ENCODE assay signal across 14 mouse cellular contexts in the genomic region with DNA sequence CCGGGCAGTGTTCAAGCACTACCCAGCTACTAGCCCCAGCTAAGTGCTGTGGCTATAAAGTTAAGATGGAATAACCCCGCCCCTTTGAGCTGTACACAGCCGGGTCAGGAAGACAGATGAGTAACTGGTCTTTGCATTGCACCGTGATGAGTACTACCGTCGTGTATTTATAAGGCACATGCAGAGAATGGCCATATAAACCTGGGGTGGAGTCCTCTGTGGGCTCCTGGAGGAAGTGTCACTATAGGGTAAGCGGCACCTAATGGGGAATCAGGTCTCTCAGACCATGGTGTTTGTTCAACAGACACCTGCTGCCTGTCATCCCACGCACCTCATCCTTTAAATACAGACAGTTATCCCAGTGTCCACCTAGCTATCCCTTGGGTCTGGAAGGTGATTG. TPM values are rescaled to one million over a fixed set of nuclear protein-coding genes. Genes with fewer than 3 reads are reported as not detected.
DNase-seq lines count a peak whose midpoint lies in the region; ATAC-seq and TF ChIP-seq lines count a peak whose summit lies in the region.
"Had no signal": no experiment of that assay in that cellular context is flagged by ENCODE, and none has a peak within 500 bp of the region (broad histone marks: within the 10 kb centered on the region; RNA-seq: fewer than 3 reads in every experiment).

No protein-coding gene starts in this region.

- no peak overlapping the region for H3K4me3 ChIP-seq in forebrain, embryonic 11.5 days (ENCODE audit: low read depth, low read length)
- H3K4me3 ChIP-seq in forebrain, embryonic 16.5 days (replicated peaks; ENCODE audit: low read length) = no peak overlapping the region
- H3K4me3 ChIP-seq in midbrain, embryonic 10.5 days = peak overlapping the region; percentile 80; the same call in 1 of the 2 replicates
- H3K4me3 ChIP-seq in midbrain, embryonic 14.5 days (replicated peaks; ENCODE audit: low read depth, low read length) = no peak overlapping the region
- H3K4me3 ChIP-seq in intestine, postnatal 0 days (ENCODE audit: low read depth, low read length) = 0 out of 2 replicates have a peak overlapping the region, but pooled peaks have one; percentile 71
- H3K4me3 ChIP-seq in stomach, embryonic 15.5 days (replicated peaks) = peak overlapping the region; percentile 55

- no peaks in the 10 kb centered on the region for H3K9me3 ChIP-seq in forebrain, embryonic 11.5 days (ENCODE audit: control insufficient read depth, low read length)
- no peaks in the 10 kb centered on the region for H3K9me3 ChIP-seq in forebrain, embryonic 16.5 days (ENCODE audit: control insufficient read depth, low read length)
- H3K9me3 ChIP-seq in midbrain, embryonic 10.5 days (replicated peaks) = no peaks in the 10 kb centered on the region
- H3K9me3 ChIP-seq in midbrain, embryonic 14.5 days (ENCODE audit: control insufficient read depth, low read length) = no peaks in the 10 kb centered on the region
- no peaks in the 10 kb centered on the region for H3K9me3 ChIP-seq in intestine, postnatal 0 days (ENCODE audit: control insufficient read depth)
- no peaks in the 10 kb centered on the region for H3K9me3 ChIP-seq in stomach, embryonic 15.5 days
- H3K9me3 ChIP-seq: embryonic facial prominence, embryonic 12.5 days; forebrain, embryonic 12.5 days had no signal

- H3K4me2 ChIP-seq in forebrain, embryonic 11.5 days (ENCODE audit: low read depth, low read length, severe bottlenecking) = no peak overlapping the region
- no peak overlapping the region for H3K4me2 ChIP-seq in forebrain, embryonic 16.5 days (ENCODE audit: low read length)
- H3K4me2 ChIP-seq in midbrain, embryonic 14.5 days (ENCODE audit: low read length) = no peak overlapping the region; the same call in 1 of the 2 replicates
- H3K4me2 ChIP-seq in intestine, postnatal 0 days (replicated peaks; ENCODE audit: low read depth) = peak overlapping the region; percentile 90
- H3K4me2 ChIP-seq in stomach, embryonic 15.5 days = peak overlapping the region; percentile 98; the same call in 1 of the 2 replicates

- DNase-seq in forebrain, embryonic 11.5 days (ENCODE audit: low spot score) = peak; percentile 41
- DNase-seq in midbrain, embryonic 10.5 days (ENCODE audit: low spot score) = no peak
- no peak for DNase-seq in midbrain, embryonic 14.5 days
- no peak for DNase-seq in cerebellum, postnatal 10 days
- DNase-seq in heart, postnatal 36 days = no peak
- DNase-seq: cerebellum, postnatal 36 days; heart, adult 18-20 months had no signal

- H3K36me3 ChIP-seq in forebrain, embryonic 11.5 days (ENCODE audit: control insufficient read depth, insufficient read depth, low read length) = no peaks in the 10 kb centered on the region
- H3K36me3 ChIP-seq in forebrain, embryonic 16.5 days (ENCODE audit: control insufficient read depth, insufficient read depth) = no peaks in the 10 kb centered on the region
- no peaks in the 10 kb centered on the region for H3K36me3 ChIP-seq in midbrain, embryonic 10.5 days
- no peaks in the 10 kb centered on the region for H3K36me3 ChIP-seq in midbrain, embryonic 14.5 days (ENCODE audit: control insufficient read depth, insufficient read depth, low read length)
- H3K36me3 ChIP-seq in intestine, postnatal 0 days (ENCODE audit: control insufficient read depth, insufficient read depth) = no peaks in the 10 kb centered on the region
- no peaks in the 10 kb centered on the region for H3K36me3 ChIP-seq in stomach, embryonic 15.5 days
- H3K36me3 ChIP-seq: embryonic facial prominence, embryonic 12.5 days; forebrain, embryonic 12.5 days had no signal

- no peak for TF ChIP-seq CTCF in intestine, postnatal 0 days (IDR thresholded peaks at IDR 0.05; ENCODE audit: low read depth)

- H3K27me3 ChIP-seq in forebrain, embryonic 11.5 days (ENCODE audit: control insufficient read depth, insufficient read depth, low read length) = peaks cover 36% of the 10 kb centered on the region
- peaks cover 25% of the 10 kb centered on the region for H3K27me3 ChIP-seq in forebrain, embryonic 16.5 days (replicated peaks; ENCODE audit: control insufficient read depth, insufficient read depth, low read length)
- peaks cover 95% of the 10 kb centered on the region for H3K27me3 ChIP-seq in midbrain, embryonic 10.5 days (ENCODE audit: low read depth, poor library complexity, severe bottlenecking)
- peaks cover 33% of the 10 kb centered on the region for H3K27me3 ChIP-seq in midbrain, embryonic 14.5 days (ENCODE audit: control insufficient read depth, insufficient read depth, low read length)
- H3K27me3 ChIP-seq in intestine, postnatal 0 days (replicated peaks; ENCODE audit: control insufficient read depth, insufficient read depth, low read length) = no peaks in the 10 kb centered on the region
- H3K27me3 ChIP-seq in stomach, embryonic 15.5 days (replicated peaks) = peaks cover 22% of the 10 kb centered on the region

- 61% methylated on average over 8 of the region's 8 CpGs for WGBS in forebrain, embryonic 11.5 days
- 61% methylated on average over 8 of the region's 8 CpGs for WGBS in forebrain, embryonic 16.5 days
- 61% methylated on average over 8 of the region's 8 CpGs for WGBS in midbrain, embryonic 10.5 days
- 63% methylated on average over 8 of the region's 8 CpGs for WGBS in midbrain, embryonic 14.5 days
- 28% methylated on average over 8 of the region's 8 CpGs for WGBS in intestine, postnatal 0 days
- 40% methylated on average over 8 of the region's 8 CpGs for WGBS in stomach, embryonic 15.5 days

- peaks cover 9% of the 10 kb centered on the region; the same call in 1 of the 2 replicates for H3K4me1 ChIP-seq in forebrain, embryonic 11.5 days (replicated peaks; ENCODE audit: control insufficient read depth, insufficient read depth, low read length)
- peaks cover 22% of the 10 kb centered on the region for H3K4me1 ChIP-seq in forebrain, embryonic 16.5 days (replicated peaks; ENCODE audit: control insufficient read depth, insufficient read depth, low read length)
- H3K4me1 ChIP-seq in midbrain, embryonic 10.5 days = peaks cover 29% of the 10 kb centered on the region
- peaks cover 7% of the 10 kb centered on the region; the same call in 1 of the 2 replicates for H3K4me1 ChIP-seq in midbrain, embryonic 14.5 days (ENCODE audit: control insufficient read depth, insufficient read depth, low read length)
- peaks cover 10% of the 10 kb centered on the region; the same call in 1 of the 2 replicates for H3K4me1 ChIP-seq in intestine, postnatal 0 days (replicated peaks; ENCODE audit: control insufficient read depth, insufficient read depth, low read length)
- H3K4me1 ChIP-seq in stomach, embryonic 15.5 days = peaks cover 23% of the 10 kb centered on the region

- H3K27ac ChIP-seq in forebrain, embryonic 11.5 days (ENCODE audit: low read depth, low read length) = no peak overlapping the region
- no peak overlapping the region for H3K27ac ChIP-seq in forebrain, embryonic 16.5 days (ENCODE audit: low read length)
- no peak overlapping the region for H3K27ac ChIP-seq in midbrain, embryonic 10.5 days (replicated peaks)
- H3K27ac ChIP-seq in midbrain, embryonic 14.5 days (replicated peaks; ENCODE audit: low read depth, low read length) = no peak overlapping the region
- H3K27ac ChIP-seq in intestine, postnatal 0 days (ENCODE audit: low read depth, low read length) = peak overlapping the region; percentile 88
- peak overlapping the region; percentile 86; the same call in 1 of the 2 replicates for H3K27ac ChIP-seq in stomach, embryonic 15.5 days
- H3K27ac ChIP-seq: embryonic facial prominence, embryonic 12.5 days; forebrain, embryonic 12.5 days had no signal

- ATAC-seq in forebrain, embryonic 11.5 days (replicated peaks; ENCODE audit: low FRiP score) = no peak
- no peak for ATAC-seq in forebrain, embryonic 16.5 days
- ATAC-seq in midbrain, embryonic 14.5 days (ENCODE audit: low FRiP score, low TSS enrichment) = no peak
- peak; percentile 45 for ATAC-seq in intestine, postnatal 0 days
- no peak for ATAC-seq in stomach, embryonic 15.5 days (ENCODE audit: insufficient read depth, low FRiP score, low read depth)
- ATAC-seq: inflammation-experienced regulatory T-cells, adult 6 months had no signal

- H3K9ac ChIP-seq in forebrain, embryonic 11.5 days (ENCODE audit: low read length) = no peak overlapping the region
- no peak overlapping the region for H3K9ac ChIP-seq in forebrain, embryonic 16.5 days (replicated peaks; ENCODE audit: low read depth, low read length)
- H3K9ac ChIP-seq in midbrain, embryonic 14.5 days (replicated peaks; ENCODE audit: low read length) = no peak overlapping the region
- H3K9ac ChIP-seq in intestine, postnatal 0 days (ENCODE audit: low read depth, low read length) = no peak overlapping the region
- H3K9ac ChIP-seq in stomach, embryonic 15.5 days = no peak overlapping the region
- H3K9ac ChIP-seq: liver, postnatal 0 days had no signal

- intact Hi-C loops in heart, postnatal 36 days (cut with DNase I) = no loop called here

RNA-seq across cellular contexts. Expression of a gene that starts 1.0 kb away (rescaled TPM):
- 16.2 and 18.8 TPM in 2 replicates for polyA plus RNA-seq in forebrain, embryonic 11.5 days (2014; fragmentation: Nextera tagmentation; extraction: Ambion mirVana)
- polyA plus RNA-seq in forebrain, embryonic 16.5 days (2015; fragmentation: Nextera tagmentation; extraction: Ambion mirVana) = 10.7 and 11.7 TPM in 2 replicates
- 12.5 and 15.7 TPM in 2 replicates for polyA plus RNA-seq in midbrain, embryonic 10.5 days (2016; fragmentation: Nextera tagmentation; extraction: Ambion mirVana)
- polyA plus RNA-seq in midbrain, embryonic 14.5 days (2014; fragmentation: Nextera tagmentation; extraction: Ambion mirVana) = 18.4 and 25.4 TPM in 2 replicates
- 7.5 and 8.0 TPM in 2 replicates for polyA plus RNA-seq in intestine, postnatal 0 days (2015; fragmentation: Nextera tagmentation; extraction: Ambion mirVana)
- 16.5 and 17.4 TPM in 2 replicates for polyA plus RNA-seq in stomach, embryonic 15.5 days (2015; fragmentation: Nextera tagmentation; extraction: Ambion mirVana)
- 10 to 100 TPM; 64.2 to 79.7 TPM for total RNA-seq in heart, postnatal 36 days (2021)

RNA-seq across cellular contexts. Expression of a gene that starts 32.0 kb away (rescaled TPM):
- polyA plus RNA-seq in forebrain, embryonic 11.5 days (2014; fragmentation: Nextera tagmentation; extraction: Ambion mirVana) = 62.8 and 69.7 TPM in 2 replicates
- polyA plus RNA-seq in forebrain, embryonic 16.5 days (2015; fragmentation: Nextera tagmentation; extraction: Ambion mirVana) = 36.3 and 40.3 TPM in 2 replicates
- polyA plus RNA-seq in midbrain, embryonic 10.5 days (2016; fragmentation: Nextera tagmentation; extraction: Ambion mirVana) = 48.9 and 56.8 TPM in 2 replicates
- 18.1 and 36.2 TPM in 2 replicates for polyA plus RNA-seq in midbrain, embryonic 14.5 days (2014; fragmentation: Nextera tagmentation; extraction: Ambion mirVana)
- polyA plus RNA-seq in intestine, postnatal 0 days (2015; fragmentation: Nextera tagmentation; extraction: Ambion mirVana) = 28.5 and 33.0 TPM in 2 replicates
- polyA plus RNA-seq in stomach, embryonic 15.5 days (2015; fragmentation: Nextera tagmentation; extraction: Ambion mirVana) = 39.3 and 47.8 TPM in 2 replicates
- total RNA-seq in heart, postnatal 36 days (2021) = 10 to 100 TPM; 24.1 to 26.0 TPM

Comparison
In these comparisons a context has a peak if more than half of its experiments do, and no peak if none do; other contexts are left out.
1. H3K4me3 ChIP-seq: peak in midbrain, embryonic 10.5 days (single experiment), intestine, postnatal 0 days (single experiment) and stomach, embryonic 15.5 days (single experiment); none in forebrain, embryonic 11.5 days (single experiment), forebrain, embryonic 16.5 days (single experiment) and midbrain, embryonic 14.5 days (single experiment).
2. H3K27ac ChIP-seq: peak in intestine, postnatal 0 days (single experiment) and stomach, embryonic 15.5 days (single experiment); none in forebrain, embryonic 11.5 days (single experiment), forebrain, embryonic 16.5 days (single experiment), midbrain, embryonic 10.5 days (single experiment) and midbrain, embryonic 14.5 days (single experiment).
3. H3K4me2 ChIP-seq: peak in intestine, postnatal 0 days (single experiment) and stomach, embryonic 15.5 days (single experiment); none in forebrain, embryonic 11.5 days (single experiment), forebrain, embryonic 16.5 days (single experiment) and midbrain, embryonic 14.5 days (single experiment).